Mouse (Mus musculus): Measurements from ENCODE around the gene Akr1c6. TPM values are rescaled to one million over a fixed set of nuclear protein-coding genes. Genes with fewer than 3 reads are reported as not detected.

The Akr1c6 gene
- total and polyA plus RNA-seq, 3 experiments = not detected

DNA sequence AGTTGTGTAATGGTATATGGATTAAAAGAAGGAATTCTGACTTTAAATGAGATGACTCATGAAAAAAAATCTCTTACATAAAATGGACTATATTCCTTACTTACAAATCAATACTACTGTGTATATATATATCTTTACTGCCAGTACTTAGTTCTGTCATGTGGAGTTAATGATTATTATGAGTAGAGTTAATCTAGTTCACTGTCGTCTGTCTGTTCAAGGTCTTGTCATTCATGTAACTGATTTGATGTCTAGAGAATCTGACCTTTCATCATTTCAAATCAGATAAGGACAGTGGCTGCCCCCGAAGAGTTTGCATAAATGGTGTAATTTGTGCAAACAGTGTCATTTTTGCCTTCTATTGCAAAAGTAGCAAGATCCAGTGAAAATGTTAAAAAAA, 5.1 kb upstream of the Akr1c6 start:
- TF ChIP-seq MYC (IDR thresholded peaks at IDR 0.05; ENCODE audit: low read depth, low read length) = no peak
- TF ChIP-seq JUND (conservative IDR thresholded peaks at IDR 0.05; ENCODE audit: low read depth, low read length) = no peak
- TF ChIP-seq TBP (conservative IDR thresholded peaks at IDR 0.05; ENCODE audit: low read depth, low read length) = no peak
- no peak for TF ChIP-seq USF1 (IDR thresholded peaks at IDR 0.05; ENCODE audit: low read depth, low read length)
- TF ChIP-seq MAX (IDR thresholded peaks at IDR 0.05; ENCODE audit: low read length) = no peak
- TF ChIP-seq CHD2 (IDR thresholded peaks at IDR 0.05; ENCODE audit: low read length) = no peak
- no peak for TF ChIP-seq RAD21 (IDR thresholded peaks at IDR 0.05; ENCODE audit: low read depth, low read length)
- TF ChIP-seq ETS1 (conservative IDR thresholded peaks at IDR 0.05; ENCODE audit: low read depth, low read length) = no peak
- no peak for TF ChIP-seq CHD1 (IDR thresholded peaks at IDR 0.05; ENCODE audit: low read depth, low read length)
- no peak for TF ChIP-seq POLR2A (IDR thresholded peaks at IDR 0.05; ENCODE audit: low read depth, low read length)
- TF ChIP-seq TCF12 (IDR thresholded peaks at IDR 0.05; ENCODE audit: low read depth, low read length) = no peak
- no peak for TF ChIP-seq BHLHE40 (IDR thresholded peaks at IDR 0.05; ENCODE audit: low read depth, low read length)
- no peak for TF ChIP-seq ELF1 (IDR thresholded peaks at IDR 0.05; ENCODE audit: low read depth, low read length)
- TF ChIP-seq PAX5 (IDR thresholded peaks at IDR 0.05; ENCODE audit: low read length) = no peak
- no peak for TF ChIP-seq ZKSCAN1 (IDR thresholded peaks at IDR 0.05; ENCODE audit: borderline replicate concordance, low read depth, low read length)
- no peak for TF ChIP-seq EP300 (IDR thresholded peaks at IDR 0.05; ENCODE audit: low read length)
- TF ChIP-seq UBTF (IDR thresholded peaks at IDR 0.05; ENCODE audit: low read depth, low read length) = no peak
- no peak for TF ChIP-seq CTCF (conservative IDR thresholded peaks at IDR 0.05 in 1 of 2, IDR thresholded peaks at IDR 0.05 in 1 of 2; ENCODE audit: low read depth in 2 of 2, low read length in 2 of 2)
- no peak for TF ChIP-seq MEF2A (IDR thresholded peaks at IDR 0.05; ENCODE audit: borderline replicate concordance, low read depth, low read length)
- TF ChIP-seq RCOR1 (conservative IDR thresholded peaks at IDR 0.05; ENCODE audit: low read depth, low read length) = no peak
- H3K4me1 ChIP-seq (ENCODE audit: control insufficient read depth in 1 of 2, insufficient read depth in 2 of 2) = no peaks in the 10 kb centered on the region
- in situ Hi-C loops (cut with MboI; ENCODE audit: low pct_ligation_motif_present, low pct_unique_long_range_greater_than_20kb, low sequenced_read_pairs) (no loop called here), dilution Hi-C loops (cut with MboI; ENCODE audit: extremely low pct_ligation_motif_present, extremely low pct_unique_long_range_greater_than_20kb, low sequenced_read_pairs) (no loop called here)
- no peaks in the 10 kb centered on the region for H3K36me3 ChIP-seq (replicated peaks in 1 of 2; ENCODE audit: control insufficient read depth in 1 of 2, insufficient read depth in 1 of 2, low read length in 1 of 2)
- no peak overlapping the region for H3K4me2 ChIP-seq (ENCODE audit: insufficient read depth, low read depth, poor library complexity, severe bottlenecking)
- no peaks in the 10 kb centered on the region for H3K9me3 ChIP-seq (replicated peaks; ENCODE audit: low read length)
- no peaks in the 10 kb centered on the region for H3K27me3 ChIP-seq (replicated peaks)
- H3K27ac ChIP-seq (ENCODE audit: insufficient read depth, low read depth) = no peak overlapping the region
- no peak overlapping the region for H3K9ac ChIP-seq (ENCODE audit: insufficient read depth, low read depth)
- no peak overlapping the region for H3K4me3 ChIP-seq (replicated peaks in 1 of 3; ENCODE audit: low read depth in 2 of 3, low read length in 2 of 3, poor library complexity in 1 of 3)
- DNase-seq (ENCODE audit: extremely low read depth) = no peak
- H3K79me2 ChIP-seq (replicated peaks; ENCODE audit: control insufficient read depth, extremely low read depth, insufficient read depth, poor library complexity, severe bottlenecking) = no peaks in the 10 kb centered on the region

DNA sequence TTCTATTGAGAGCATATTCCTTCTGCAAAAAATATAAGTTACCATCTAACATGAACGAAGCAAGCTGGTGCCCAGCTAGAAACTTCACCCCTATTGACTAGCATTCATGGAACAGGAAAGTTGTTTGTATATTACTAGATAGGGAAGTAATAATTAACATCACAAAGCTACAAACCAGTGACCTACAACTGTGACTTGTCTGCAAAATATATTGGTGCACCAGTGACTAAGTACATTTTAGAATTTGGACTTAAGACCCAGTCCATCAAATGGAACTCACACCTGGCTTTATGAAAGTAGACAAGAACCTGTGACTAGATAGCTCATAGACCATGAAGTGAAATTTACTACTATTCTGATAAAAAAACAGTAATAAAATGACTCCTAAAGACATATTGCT, 3.0 kb upstream of the Akr1c6 start:
- Histone ChIP-seq H3K27ac (ENCODE audit: insufficient read depth, low read depth) (no peak overlapping the region), H3K4me1 (ENCODE audit: control insufficient read depth in 1 of 2, insufficient read depth in 2 of 2) (no peaks in the 10 kb centered on the region), H3K4me2 (ENCODE audit: insufficient read depth, low read depth, poor library complexity, severe bottlenecking) (no peak overlapping the region), H3K4me3 (replicated peaks in 1 of 3; ENCODE audit: low read depth in 2 of 3, low read length in 2 of 3, poor library complexity in 1 of 3) (no peak overlapping the region), H3K9ac (ENCODE audit: insufficient read depth, low read depth) (no peak overlapping the region), H3K36me3 (replicated peaks in 1 of 2; ENCODE audit: control insufficient read depth in 1 of 2, insufficient read depth in 1 of 2, low read length in 1 of 2) (no peaks in the 10 kb centered on the region), H3K79me2 (replicated peaks; ENCODE audit: control insufficient read depth, extremely low read depth, insufficient read depth, poor library complexity, severe bottlenecking) (no peaks in the 10 kb centered on the region), H3K9me3 (replicated peaks; ENCODE audit: low read length) (no peaks in the 10 kb centered on the region), H3K27me3 (replicated peaks) (no peaks in the 10 kb centered on the region)
- dilution Hi-C loops (cut with MboI; ENCODE audit: extremely low pct_ligation_motif_present, extremely low pct_unique_long_range_greater_than_20kb, low sequenced_read_pairs) = no loop called here
- no peak for TF ChIP-seq PAX5 (IDR thresholded peaks at IDR 0.05; ENCODE audit: low read length)
- TF ChIP-seq ZKSCAN1 (IDR thresholded peaks at IDR 0.05; ENCODE audit: borderline replicate concordance, low read depth, low read length) = no peak
- TF ChIP-seq IRF4 (IDR thresholded peaks at IDR 0.05; ENCODE audit: low read depth, low read length) = no peak
- no peak for TF ChIP-seq HCFC1 (IDR thresholded peaks at IDR 0.05; ENCODE audit: low read depth, low read length)
- TF ChIP-seq JUND (conservative IDR thresholded peaks at IDR 0.05; ENCODE audit: low read depth, low read length) = no peak
- TF ChIP-seq UBTF (IDR thresholded peaks at IDR 0.05; ENCODE audit: low read depth, low read length) = no peak
- no peak for TF ChIP-seq MAFK (IDR thresholded peaks at IDR 0.05; ENCODE audit: insufficient replicate concordance, low read length)
- TF ChIP-seq TBP (conservative IDR thresholded peaks at IDR 0.05; ENCODE audit: low read depth, low read length) = no peak
- no peak for TF ChIP-seq SIN3A (IDR thresholded peaks at IDR 0.05; ENCODE audit: low read length)
- no peak for TF ChIP-seq MAX (IDR thresholded peaks at IDR 0.05; ENCODE audit: low read length)
- TF ChIP-seq MYC (IDR thresholded peaks at IDR 0.05; ENCODE audit: low read depth, low read length) = no peak
- no peak for TF ChIP-seq E2F4 (IDR thresholded peaks at IDR 0.05; ENCODE audit: insufficient replicate concordance, low read depth, low read length)
- TF ChIP-seq KAT2A (IDR thresholded peaks at IDR 0.05; ENCODE audit: insufficient replicate concordance, low read length) = no peak
- TF ChIP-seq ZNF384 (IDR thresholded peaks at IDR 0.05; ENCODE audit: low read depth, low read length) = no peak
- no peak for TF ChIP-seq USF1 (IDR thresholded peaks at IDR 0.05; ENCODE audit: low read depth, low read length)
- no peak for TF ChIP-seq BHLHE40 (IDR thresholded peaks at IDR 0.05; ENCODE audit: low read depth, low read length)
- no peak for TF ChIP-seq POLR2A (IDR thresholded peaks at IDR 0.05; ENCODE audit: low read depth, low read length)
- no peak for TF ChIP-seq USF2 (conservative IDR thresholded peaks at IDR 0.05; ENCODE audit: low read depth, low read length)
- in situ Hi-C loops (cut with MboI; ENCODE audit: low pct_ligation_motif_present, low pct_unique_long_range_greater_than_20kb, low sequenced_read_pairs) = no loop called here
- no peak for DNase-seq (ENCODE audit: extremely low read depth)

All from CH12.LX (cell line).